Mouse (Mus musculus): ENCODE measurements at regions not wholly inside any gene's neighbourhood (a gene's known extent, or its start where the extent isn't known, plus 50 kb on each side); places are given as distances from the start of the nearest gene placed in this dataset.

- no peak for DNase-seq (ENCODE audit: low read depth, low spot score)
Measured at GRCm38 (mm10) chr11:18031049-18031448, 77.4 kb upstream of the Etaa1 start.

- no peak for DNase-seq (ENCODE audit: low read depth, low spot score)
Measured at GRCm38 (mm10) chr11:18022065-18022464, 68.4 kb upstream of the Etaa1 start.

GRCm38 (mm10) chr11:18015239-18015638 is 61.6 kb upstream of the Etaa1 start:
- DNase-seq (ENCODE audit: low read depth, low spot score) = no peak

GRCm38 (mm10) chr11:18014610-18015009 is 60.9 kb upstream of the Etaa1 start:
- no peak for DNase-seq (ENCODE audit: low read depth, low spot score)

- no peak for DNase-seq (ENCODE audit: low read depth, low spot score)
Measured at GRCm38 (mm10) chr11:18012085-18012484, 58.4 kb upstream of the Etaa1 start.

GRCm38 (mm10) chr11:18011101-18011733 is 57.5 kb upstream of the Etaa1 start:
- peak; percentile 7 for DNase-seq (ENCODE audit: low read depth, low spot score)

- no peak for DNase-seq (ENCODE audit: low read depth, low spot score)
Measured at GRCm38 (mm10) chr11:18008140-18008539, 54.5 kb upstream of the Etaa1 start.

Data from skeletal muscle tissue, adult 2 months (tissue).